Mouse (Mus musculus) forebrain, embryonic 10.5 days (tissue): ENCODE data around the gene Mt4. TPM values are rescaled to one million over a fixed set of nuclear protein-coding genes. Genes with fewer than 3 reads are reported as not detected.
A peak's percentile ranks its signal among the peaks of the same experiment; 100 is the strongest.
"Not testable (repeated sequence)": the region's sequence is repeated elsewhere in the genome, so short reads cannot be mapped to it uniquely, and the experiment has no call there.

Experiments
- DNase-seq: peaks from one replicate; pipeline ENCODE4 v3.0.0-alpha.2; 2017; ENCODE audit warnings: low spot score; ENCODE audit errors: extremely low spot score
- H3K27ac ChIP-seq: fragments of 300-500 bp; sonication (generic); 2 replicates; pipeline ENCODE4 v1.5.1; 2016; ENCODE audit warnings: mild to moderate bottlenecking
- H3K27me3 ChIP-seq: fragments of 300-500 bp; sonication (generic); 2 replicates; pipeline ENCODE4 v1.6.1; 2016; ENCODE audit warnings: mild to moderate bottlenecking; ENCODE audit not compliant: poor library complexity, severe bottlenecking
- H3K36me3 ChIP-seq: fragments of 300-500 bp; sonication (generic); replicated peaks from 2 replicates; pipeline ENCODE4 v1.6.1; 2016; ENCODE audit warnings: mild to moderate bottlenecking, moderate library complexity
- H3K4me1 ChIP-seq: fragments of 300-500 bp; sonication (generic); 2 replicates; pipeline ENCODE4 v1.6.1; 2016
- H3K4me3 ChIP-seq: fragments of 300-500 bp; sonication (generic); 2 replicates; pipeline ENCODE4 v1.5.1; 2016; ENCODE audit warnings: mild to moderate bottlenecking, moderate library complexity
- H3K9me3 ChIP-seq: fragments of 300-500 bp; sonication (generic); 2 replicates; pipeline ENCODE4 v1.6.1; 2016; ENCODE audit warnings: mild to moderate bottlenecking, moderate library complexity
- WGBS: fragments of 180-500 bp; shearing (Covaris S2); methylation state at CpG from one replicate; pipeline ENCODE4 v1.1.7; 2016; 5-methylcytosine and 5-hydroxymethylcytosine counted together
- polyA plus RNA-seq: library from polyadenylated mRNA; unstranded; fragments of >200 nt; fragmentation: Nextera tagmentation; extraction: Ambion mirVana; gene quantifications from 2 replicates; pipeline ENCODE4 v1.2.1, GENCODE M21; 2016

The Mt4 gene
- polyA plus RNA-seq, 1 experiment from 2014 or later: not detected

DNA sequence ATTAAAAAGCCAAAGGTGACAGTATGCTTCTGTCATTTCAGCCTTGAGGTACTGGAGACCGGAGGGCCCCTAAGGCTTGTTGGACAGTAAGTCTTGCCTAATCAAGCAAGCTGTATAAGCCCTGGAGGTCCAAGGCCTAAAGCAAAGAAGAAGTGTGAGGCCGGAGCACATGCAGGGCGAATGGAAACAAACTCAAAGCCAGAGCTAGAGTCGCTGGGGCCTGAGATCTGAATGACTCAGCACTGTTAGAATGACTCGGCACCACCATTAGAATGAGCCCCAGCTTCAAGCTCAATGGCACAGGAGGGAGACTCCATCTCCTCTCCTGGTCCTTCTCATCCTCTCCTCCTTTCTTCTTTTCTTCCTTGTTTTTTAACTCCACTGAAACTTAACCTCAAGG, 13.9 kb downstream of the Mt4 start:
- Histone ChIP-seq H3K27ac (0 out of 2 replicates have a peak overlapping the region, but pooled peaks have one; percentile 30), H3K4me1 (peaks cover 45% of the 10 kb centered on the region), H3K27me3 (peaks cover 40% of the 10 kb centered on the region), H3K9me3 (no peaks in the 10 kb centered on the region), H3K4me3 (no peak overlapping the region), H3K36me3 (no peaks in the 10 kb centered on the region)
- 81% methylated on average over 5 of the region's 5 CpGs for WGBS
- DNase-seq: no peak

- H3K4me3 ChIP-seq: peak within 1 kb of the TSS; percentile 51
- peak; percentile 63 for DNase-seq
- WGBS: 2% methylated on average over 29 of the region's 29 CpGs
- H3K27ac ChIP-seq: peak within 1 kb of the TSS; percentile 76
- peaks cover 48% of the 10 kb centered on the region for H3K4me1 ChIP-seq
- no peaks in the 10 kb centered on the region for H3K36me3 ChIP-seq
- H3K9me3 ChIP-seq: no peaks in the 10 kb centered on the region
- peaks cover 40% of the 10 kb centered on the region for H3K27me3 ChIP-seq
Measured at GRCm38 (mm10) chr8:94152513-94153300, 15.7 kb downstream of the Mt4 start, which contains the start of gene Mt3. Gene Mt3 (plus strand): TSS chr8:94152607.

DNA sequence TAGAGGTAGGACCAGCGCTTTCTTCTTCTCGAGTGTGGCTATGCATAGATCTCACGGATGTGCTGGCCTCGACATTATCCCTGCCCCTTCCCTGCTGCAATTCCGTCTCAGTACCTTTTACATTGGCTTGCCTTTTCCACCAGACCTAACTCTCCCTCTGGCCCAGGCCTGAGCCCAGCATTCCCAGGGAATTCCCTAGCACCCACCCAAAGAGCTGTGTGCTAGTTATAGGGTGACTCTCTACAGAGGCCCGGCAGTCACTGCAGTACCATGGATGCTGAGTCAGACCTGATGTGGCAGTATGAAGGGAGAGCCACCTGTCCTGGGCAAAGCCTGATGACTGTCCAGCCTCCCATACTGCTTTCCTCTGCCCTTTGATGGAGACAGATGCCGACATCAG, 16.5 kb downstream of the Mt4 start:
- 27% methylated on average over 7 of the region's 7 CpGs for WGBS

GRCm38 (mm10) chr8:94154537-94154936, 17.5 kb downstream of the Mt4 start:
- Histone ChIP-seq H3K27ac (peak overlapping the region; percentile 16; the same call in 1 of the 2 replicates), H3K4me1 (peaks cover 41% of the 10 kb centered on the region), H3K36me3 (no peaks in the 10 kb centered on the region), H3K9me3 (no peaks in the 10 kb centered on the region), H3K27me3 (peaks cover 40% of the 10 kb centered on the region), H3K4me3 (no peak overlapping the region)
- WGBS: 48% methylated on average over 6 of the region's 6 CpGs
- DNase-seq: no peak

More for the DNA sequence above, 16.5 kb downstream of the Mt4 start:
- H3K27me3 ChIP-seq: peaks cover 40% of the 10 kb centered on the region
- H3K27ac ChIP-seq: peak overlapping the region; percentile 76; the same call in 1 of the 2 replicates
- H3K4me3 ChIP-seq: peak overlapping the region; percentile 51
- H3K9me3 ChIP-seq: no peaks in the 10 kb centered on the region
- peaks cover 42% of the 10 kb centered on the region for H3K4me1 ChIP-seq
- no peak for DNase-seq
- no peaks in the 10 kb centered on the region for H3K36me3 ChIP-seq

DNA sequence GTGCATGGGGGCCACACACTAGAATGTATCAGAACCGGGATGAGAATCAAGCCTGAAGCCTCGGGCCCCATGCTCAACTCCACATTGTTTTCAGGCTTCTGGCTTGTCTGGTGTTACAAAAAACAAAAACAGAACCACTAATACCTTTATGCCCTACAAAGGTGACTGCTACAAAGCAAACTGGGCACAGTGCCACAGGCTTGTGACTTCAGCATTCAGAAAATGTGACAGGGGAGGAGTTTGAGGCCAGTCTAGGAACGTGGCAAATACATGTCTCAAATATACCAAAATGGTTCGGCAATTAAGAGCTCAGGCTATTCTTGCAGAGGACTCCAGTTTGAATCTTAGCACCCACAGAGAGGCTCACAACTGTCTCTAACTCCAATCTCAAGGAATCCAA, 19.1 kb downstream of the Mt4 start:
- no peaks in the 10 kb centered on the region for H3K36me3 ChIP-seq
- peaks cover 36% of the 10 kb centered on the region for H3K27me3 ChIP-seq
- no peak overlapping the region for H3K4me3 ChIP-seq
- WGBS: 83% methylated on average over 4 of the region's 4 CpGs
- H3K4me1 ChIP-seq: peaks cover 41% of the 10 kb centered on the region
- no peak for DNase-seq
- H3K27ac ChIP-seq: no peak overlapping the region
- no peaks in the 10 kb centered on the region for H3K9me3 ChIP-seq

DNA sequence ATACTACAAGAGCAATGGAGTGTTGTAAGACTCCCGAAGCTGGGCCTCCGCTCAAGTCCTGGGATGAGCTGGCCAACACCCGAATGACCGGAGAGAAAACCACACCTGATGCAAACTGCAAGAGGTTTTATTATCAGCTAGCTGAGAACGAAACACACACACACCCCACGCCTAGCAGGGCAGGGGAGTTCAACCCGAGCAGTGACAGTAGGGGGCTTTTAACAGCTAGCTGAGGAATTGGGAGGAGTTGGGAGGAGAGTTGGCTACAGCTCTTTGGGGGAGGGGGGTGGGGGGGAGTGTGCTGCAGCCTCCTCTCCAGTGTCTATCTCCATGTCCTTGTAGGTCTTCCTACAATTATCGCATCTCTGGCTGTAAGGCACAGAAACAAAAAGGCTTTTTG, 28.8 kb downstream of the Mt4 start:
- not testable (repeated sequence) for H3K9me3 ChIP-seq, DNase-seq, H3K4me3 ChIP-seq, H3K27ac ChIP-seq, H3K4me1 ChIP-seq, H3K36me3 ChIP-seq
- H3K27me3 ChIP-seq: peaks cover 36% of the 10 kb centered on the region
- WGBS: 81% methylated on average over 8 of the region's 8 CpGs

- no peak overlapping the region for H3K27ac ChIP-seq
Measured at GRCm38 (mm10) chr8:94167244-94167643, 30.2 kb downstream of the Mt4 start.

GRCm38 (mm10) chr8:94169547-94169946, 32.5 kb downstream of the Mt4 start:
- 93% methylated on average over 5 of the region's 5 CpGs for WGBS
- no peak for DNase-seq
- H3K27ac ChIP-seq: no peak overlapping the region
- no peaks in the 10 kb centered on the region for H3K9me3 ChIP-seq
- H3K27me3 ChIP-seq: peaks cover 74% of the 10 kb centered on the region
- H3K36me3 ChIP-seq: no peaks in the 10 kb centered on the region
- H3K4me1 ChIP-seq: peaks cover 35% of the 10 kb centered on the region
- H3K4me3 ChIP-seq: no peak overlapping the region

More at GRCm38 (mm10) chr8:94167244-94167643, 30.2 kb downstream of the Mt4 start:
- Histone ChIP-seq H3K27me3 (peaks cover 51% of the 10 kb centered on the region), H3K36me3 (no peaks in the 10 kb centered on the region), H3K4me3 (no peak overlapping the region), H3K4me1 (peaks cover 14% of the 10 kb centered on the region), H3K9me3 (no peaks in the 10 kb centered on the region)
- WGBS: 5% methylated on average over 6 of the region's 6 CpGs
- peak; percentile 91 for DNase-seq

DNA sequence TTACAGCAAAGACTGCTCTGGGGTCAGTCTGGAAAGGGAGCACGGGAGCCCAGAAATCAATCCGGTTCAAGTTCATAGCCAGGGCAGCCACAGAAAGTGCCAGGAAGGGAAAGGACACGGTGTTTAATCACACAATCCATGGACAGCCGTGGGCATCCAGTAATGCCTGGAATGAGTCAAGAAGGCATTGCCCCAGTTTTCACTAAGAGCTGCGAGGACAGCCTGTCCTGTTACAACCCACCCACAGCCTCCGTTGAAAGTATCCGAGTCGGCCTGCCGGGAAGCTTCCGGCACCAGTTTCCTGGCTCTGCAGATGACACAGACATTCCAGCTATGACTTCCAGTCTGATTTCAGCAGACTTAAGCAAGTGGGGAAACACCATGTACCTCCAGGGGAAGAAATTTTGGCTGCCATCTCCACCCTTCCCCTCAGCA, 34.3 kb downstream of the Mt4 start:
- 44% methylated on average over 10 of the region's 10 CpGs for WGBS
- peaks cover 90% of the 10 kb centered on the region for H3K27me3 ChIP-seq

DNA sequence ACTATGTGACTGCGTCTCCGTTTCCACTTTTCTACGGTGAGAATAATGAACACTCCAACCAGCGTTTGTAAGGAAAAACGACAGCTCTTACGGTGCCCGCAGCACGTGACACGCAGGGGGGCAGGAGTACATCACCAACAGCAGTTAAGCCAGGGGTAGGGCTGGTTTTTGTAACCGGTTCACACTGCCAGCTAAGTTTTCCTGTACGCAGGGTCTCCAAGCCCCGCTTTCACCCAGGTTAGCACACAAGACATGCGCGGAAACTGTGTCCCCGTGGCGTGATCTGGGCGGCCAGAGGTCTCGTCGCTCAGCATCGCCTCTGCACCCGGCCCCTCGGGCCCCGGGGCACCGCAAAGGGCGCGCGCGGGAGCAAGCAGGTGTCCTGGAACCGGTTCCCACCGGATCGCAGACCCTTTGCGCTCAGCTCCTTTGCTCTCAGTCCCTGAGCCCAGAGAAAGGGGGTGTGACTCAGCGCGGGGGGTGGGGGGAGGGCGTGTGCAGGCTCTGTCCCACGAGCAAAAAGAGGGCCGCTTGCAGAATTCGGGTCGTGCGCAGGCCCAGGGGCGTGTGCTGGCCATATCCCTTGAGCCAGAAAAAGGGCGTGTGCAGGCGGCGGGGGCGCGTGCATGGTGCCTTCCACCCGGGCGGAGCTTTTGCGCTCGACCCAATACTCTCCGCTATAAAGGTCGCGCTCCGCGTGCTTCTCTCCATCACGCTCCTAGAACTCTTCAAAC, 35.2 kb downstream of the Mt4 start, which contains the start of gene Mt2:
Gene Mt2 (plus strand): TSS at position 590 of the 734 bp plus-strand sequence.
- WGBS: under 1% methylated on average over 56 of the region's 56 CpGs
- Histone ChIP-seq H3K4me1 (peaks cover 38% of the 10 kb centered on the region), H3K27me3 (peaks cover 95% of the 10 kb centered on the region), H3K9me3 (no peaks in the 10 kb centered on the region), H3K36me3 (no peaks in the 10 kb centered on the region), H3K4me3 (peak within 1 kb of the TSS; percentile 57), H3K27ac (peak within 1 kb of the TSS; percentile 80)
- peak; percentile 66 for DNase-seq

More for the DNA sequence above, 34.3 kb downstream of the Mt4 start:
- H3K9me3 ChIP-seq: no peaks in the 10 kb centered on the region
- peaks cover 41% of the 10 kb centered on the region for H3K4me1 ChIP-seq
- DNase-seq: no peak
- peak overlapping the region; percentile 57; the same call in 1 of the 2 replicates for H3K4me3 ChIP-seq
- H3K36me3 ChIP-seq: no peaks in the 10 kb centered on the region
- no peak overlapping the region for H3K27ac ChIP-seq

DNA sequence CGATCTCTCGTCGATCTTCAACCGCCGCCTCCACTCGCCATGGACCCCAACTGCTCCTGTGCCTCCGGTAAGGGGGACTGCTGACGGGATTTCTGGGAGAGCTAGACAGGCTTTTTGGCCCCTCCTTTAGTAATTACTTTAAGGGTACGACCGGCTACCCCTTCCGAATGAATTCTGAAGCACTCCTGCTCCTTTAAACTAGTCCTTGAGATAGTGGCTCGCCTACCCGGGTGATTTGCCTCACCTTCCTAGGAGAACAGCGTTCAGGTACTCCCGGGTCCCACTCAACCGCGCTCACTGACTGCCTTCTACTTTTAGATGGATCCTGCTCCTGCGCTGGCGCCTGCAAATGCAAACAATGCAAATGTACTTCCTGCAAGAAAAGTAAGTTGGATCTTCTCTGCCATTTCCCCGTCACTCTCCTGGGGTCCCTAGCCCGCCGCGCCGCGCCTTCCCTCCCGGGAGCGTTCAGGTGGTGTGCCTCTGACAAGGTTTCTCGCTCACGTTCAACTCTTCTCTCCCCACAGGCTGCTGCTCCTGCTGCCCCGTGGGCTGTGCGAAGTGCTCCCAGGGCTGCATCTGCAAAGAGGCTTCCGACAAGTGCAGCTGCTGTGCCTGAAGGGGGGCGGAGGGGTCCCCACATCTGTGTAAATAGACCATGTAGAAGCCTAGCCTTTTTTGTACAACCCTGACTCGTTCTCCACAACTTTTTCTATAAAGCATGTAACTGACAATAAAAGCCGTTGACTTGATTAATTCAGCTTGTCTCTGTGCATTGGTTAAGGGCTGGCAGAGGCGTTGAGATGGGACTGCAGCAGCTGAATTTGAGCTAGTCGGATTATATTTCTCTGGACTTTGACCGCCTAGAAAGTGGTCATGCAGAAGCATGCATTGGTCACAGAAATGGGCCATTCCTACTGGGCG, 36.1 kb downstream of the Mt4 start:
- no peaks in the 10 kb centered on the region for H3K9me3 ChIP-seq
- H3K36me3 ChIP-seq: no peaks in the 10 kb centered on the region
- peaks cover 38% of the 10 kb centered on the region for H3K4me1 ChIP-seq
- peak overlapping the region; percentile 57 for H3K4me3 ChIP-seq
- H3K27ac ChIP-seq: peak overlapping the region; percentile 80
- DNase-seq: peak; percentile 61
- peaks cover 96% of the 10 kb centered on the region for H3K27me3 ChIP-seq
- 1% methylated on average over 39 of the region's 39 CpGs for WGBS

DNA sequence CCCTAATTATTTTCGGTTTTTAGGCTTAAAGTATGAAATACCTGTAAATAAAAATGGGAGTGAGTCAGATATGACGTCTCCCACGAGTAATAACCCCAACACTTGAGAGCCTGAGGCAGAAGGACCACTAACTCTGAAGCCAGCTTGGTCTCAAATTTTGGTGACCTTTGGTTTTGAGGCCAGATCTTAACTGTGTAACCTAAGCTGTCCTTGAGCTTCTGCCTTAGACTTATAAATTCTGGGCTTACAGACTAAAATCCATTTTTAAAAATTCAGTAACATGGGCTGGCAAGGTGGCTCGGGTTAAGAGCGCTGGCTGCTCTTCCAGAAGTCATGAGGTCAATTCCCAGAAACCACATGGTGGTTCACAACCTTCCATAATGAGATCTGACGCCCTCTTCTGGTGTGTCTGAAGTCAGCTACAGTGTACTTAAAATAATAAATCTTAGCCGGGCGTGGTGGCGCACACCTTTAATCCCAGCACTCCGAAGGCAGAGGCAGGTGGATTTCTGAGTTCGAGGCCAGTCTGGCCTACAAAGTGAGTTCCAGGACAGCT, 36.9 kb downstream of the Mt4 start:
- no peaks in the 10 kb centered on the region for H3K36me3 ChIP-seq
- no peaks in the 10 kb centered on the region for H3K9me3 ChIP-seq
- H3K4me3 ChIP-seq: peak overlapping the region; percentile 57
- H3K27me3 ChIP-seq: peaks cover 100% of the 10 kb centered on the region
- peaks cover 44% of the 10 kb centered on the region for H3K4me1 ChIP-seq
- 44% methylated on average over 11 of the region's 11 CpGs for WGBS
- H3K27ac ChIP-seq: no peak overlapping the region
- no peak for DNase-seq
